Mouse (Mus musculus): ENCODE measurements around the gene Dnm3. TPM values are rescaled to one million over a fixed set of nuclear protein-coding genes. Genes with fewer than 3 reads are reported as not detected.

Gene Dnm3
- polyA plus RNA-seq, 1 experiment = 3.0 TPM

DNA sequence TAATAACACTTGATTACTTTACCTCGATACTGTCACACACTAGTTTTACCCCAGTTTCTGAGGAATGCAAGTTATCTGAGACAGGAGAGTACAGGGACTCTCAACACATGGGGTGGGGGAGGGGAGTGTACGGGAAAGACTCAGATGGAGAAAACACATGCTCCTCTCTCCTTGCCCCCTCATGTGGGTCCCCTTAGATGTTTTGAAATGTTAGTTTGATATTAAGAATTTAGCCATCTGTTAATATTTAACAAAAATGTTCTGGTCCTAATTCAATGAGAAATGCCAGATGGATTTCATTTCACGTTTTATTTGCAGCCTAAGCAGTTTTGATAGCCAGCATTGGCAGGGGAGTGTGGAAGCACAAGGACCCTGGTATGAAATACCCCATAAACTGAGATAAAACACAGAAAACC, 343.2 kb downstream of the Dnm3 start:
- Histone ChIP-seq H3K79me2 (ENCODE audit: control insufficient read depth, insufficient read depth) (no peaks in the 10 kb centered on the region), H3K27me3 (ENCODE audit: control insufficient read depth, insufficient read depth, insufficient read length) (no peaks in the 10 kb centered on the region), H3ac (ENCODE audit: control insufficient read depth, insufficient read length) (no peak overlapping the region), H3K36me3 (ENCODE audit: control insufficient read depth, insufficient read depth) (no peaks in the 10 kb centered on the region), H3K4me3 (no peak overlapping the region), H3K4me2 (ENCODE audit: low read depth) (no peak overlapping the region)
- no peak for TF ChIP-seq TCF12 (IDR thresholded peaks at IDR 0.05; ENCODE audit: insufficient read depth, poor library complexity, severe bottlenecking)
- TF ChIP-seq USF1 (IDR thresholded peaks at IDR 0.05; ENCODE audit: low read depth) = no peak
- no peak for TF ChIP-seq MYOD1 (IDR thresholded peaks at IDR 0.05; ENCODE audit: control insufficient read depth in 1 of 3, insufficient read length in 2 of 3, low read depth in 2 of 3)
- TF ChIP-seq CEBPB (IDR thresholded peaks at IDR 0.05; ENCODE audit: insufficient read depth, poor library complexity, severe bottlenecking) = no peak
- TF ChIP-seq MYOG (IDR thresholded peaks at IDR 0.05; ENCODE audit: control insufficient read depth in 1 of 3, insufficient read depth in 1 of 3, insufficient read length in 2 of 3, low read depth in 2 of 3) = no peak
- no peak for TF ChIP-seq SRF (IDR thresholded peaks at IDR 0.05; ENCODE audit: control insufficient read depth, insufficient read length, low read depth)
- TF ChIP-seq TCF3 (IDR thresholded peaks at IDR 0.05; ENCODE audit: insufficient read length, low read depth) = no peak
- TF ChIP-seq REST (IDR thresholded peaks at IDR 0.05; ENCODE audit: insufficient read depth, insufficient read length) = no peak
- no peak for TF ChIP-seq POLR2A (IDR thresholded peaks at IDR 0.05; ENCODE audit: insufficient read length, low read depth)
- TF ChIP-seq POLR2AphosphoS2 (IDR thresholded peaks at IDR 0.05; ENCODE audit: insufficient read length, low read depth) = no peak

DNA sequence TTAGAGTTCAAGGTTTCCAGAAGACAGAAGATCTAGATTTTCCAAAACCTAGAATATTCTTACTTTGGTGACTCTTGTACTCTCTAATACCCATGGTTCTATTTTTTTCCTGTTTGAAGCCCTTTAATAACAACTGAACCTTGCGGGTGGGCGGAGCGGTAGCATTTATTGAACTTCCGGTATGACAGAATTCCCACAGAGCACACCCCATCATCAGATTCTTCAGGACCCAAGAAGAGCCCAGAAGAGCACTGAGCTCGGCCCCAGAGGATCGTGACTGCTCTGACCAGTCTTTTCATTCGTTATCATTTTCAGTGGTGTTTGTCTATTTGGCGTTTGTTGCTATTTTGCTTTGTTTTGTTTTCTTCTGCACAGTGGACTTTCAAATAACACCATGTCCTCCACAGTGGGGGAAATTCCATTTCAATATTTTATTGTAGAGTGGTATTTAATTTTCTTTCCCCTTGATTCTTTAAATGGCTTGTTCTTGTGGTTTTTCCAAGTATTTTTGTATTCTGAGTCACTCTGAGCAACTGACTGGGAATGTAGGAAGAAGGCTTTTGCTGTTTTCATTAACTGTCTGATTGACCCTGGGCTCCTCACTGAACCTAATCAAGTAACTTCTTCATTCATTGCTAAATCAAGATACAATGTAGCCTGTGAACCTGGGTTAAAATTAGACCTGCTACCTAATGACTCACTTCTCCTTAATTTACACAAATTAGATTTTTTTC, 344.8 kb downstream of the Dnm3 start:
- no peaks in the 10 kb centered on the region for H3K36me3 ChIP-seq (ENCODE audit: control insufficient read depth, insufficient read depth)
- H3ac ChIP-seq (ENCODE audit: control insufficient read depth, insufficient read length) = no peak overlapping the region
- no peak for TF ChIP-seq E2F4 (IDR thresholded peaks at IDR 0.05; ENCODE audit: insufficient read depth)
- no peak for TF ChIP-seq MYOG (IDR thresholded peaks at IDR 0.05; ENCODE audit: control insufficient read depth in 1 of 3, insufficient read depth in 1 of 3, insufficient read length in 2 of 3, low read depth in 2 of 3)
- TF ChIP-seq POLR2A (IDR thresholded peaks at IDR 0.05; ENCODE audit: insufficient read length, low read depth) = no peak
- no peak for TF ChIP-seq TCF12 (IDR thresholded peaks at IDR 0.05; ENCODE audit: insufficient read depth, poor library complexity, severe bottlenecking)
- no peak for TF ChIP-seq MAX (IDR thresholded peaks at IDR 0.05; ENCODE audit: low read depth)
- TF ChIP-seq USF1 (IDR thresholded peaks at IDR 0.05; ENCODE audit: low read depth) = no peak
- no peak for TF ChIP-seq MYOD1 (IDR thresholded peaks at IDR 0.05; ENCODE audit: control insufficient read depth in 1 of 3, insufficient read length in 2 of 3, low read depth in 2 of 3)
- TF ChIP-seq TCF3 (IDR thresholded peaks at IDR 0.05; ENCODE audit: insufficient read length, low read depth) = no peak
- no peak for TF ChIP-seq SRF (IDR thresholded peaks at IDR 0.05; ENCODE audit: control insufficient read depth, insufficient read length, low read depth)
- TF ChIP-seq REST (IDR thresholded peaks at IDR 0.05; ENCODE audit: insufficient read depth, insufficient read length) = no peak
- TF ChIP-seq CEBPB (IDR thresholded peaks at IDR 0.05; ENCODE audit: insufficient read depth, poor library complexity, severe bottlenecking) = no peak
- TF ChIP-seq POLR2AphosphoS2 (IDR thresholded peaks at IDR 0.05; ENCODE audit: insufficient read length, low read depth) = no peak
- peak overlapping the region; percentile 79 for H3K4me2 ChIP-seq (ENCODE audit: low read depth)
- no peaks in the 10 kb centered on the region for H3K27me3 ChIP-seq (ENCODE audit: control insufficient read depth, insufficient read depth, insufficient read length)
- H3K4me3 ChIP-seq = peak overlapping the region; percentile 7
- H3K79me2 ChIP-seq (ENCODE audit: control insufficient read depth, insufficient read depth) = no peaks in the 10 kb centered on the region

DNA sequence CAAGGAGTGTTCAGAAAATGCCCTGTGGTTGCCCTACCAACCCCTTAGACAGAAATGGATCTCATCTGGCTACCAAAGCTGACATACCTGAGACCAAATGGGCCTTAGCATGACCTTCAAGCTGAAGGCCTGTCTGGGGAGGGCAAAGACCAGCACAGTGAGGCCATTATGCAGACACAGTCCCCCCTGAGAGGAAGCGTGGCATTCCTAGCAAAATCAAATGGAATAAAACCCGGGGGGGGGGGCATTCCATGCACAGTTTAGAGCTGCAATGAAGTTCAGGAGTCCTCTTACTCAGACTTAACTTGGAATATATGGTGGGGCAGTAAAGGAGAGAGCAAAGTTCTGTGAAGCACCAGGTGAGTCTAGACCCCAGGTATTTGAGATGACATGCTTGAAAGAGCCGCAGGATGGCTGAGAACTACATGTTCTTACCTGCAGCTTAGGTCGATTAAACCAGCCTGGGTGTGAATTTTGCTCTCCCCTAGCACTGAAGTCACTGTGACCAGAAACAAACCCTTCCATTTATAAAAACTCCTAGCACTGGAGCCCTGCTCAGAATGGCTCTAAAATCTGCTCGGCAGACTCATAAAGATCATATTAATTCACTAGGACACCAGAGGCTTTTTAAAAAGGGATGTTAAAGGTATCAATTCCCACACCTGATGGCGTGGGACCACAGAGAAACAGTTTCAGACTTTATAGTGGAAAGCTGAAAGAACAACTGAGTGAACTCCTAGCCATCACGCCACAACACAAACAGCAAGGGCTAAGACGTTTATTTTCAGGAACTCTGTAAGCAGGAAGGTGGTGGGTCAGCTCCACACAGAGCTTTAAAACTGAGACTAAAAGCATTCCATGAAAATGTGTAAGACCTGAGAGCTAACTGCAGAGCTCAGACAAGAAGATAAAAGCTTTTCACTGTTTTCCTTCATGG, 350.7 kb downstream of the Dnm3 start:
- Histone ChIP-seq H3K79me2 (ENCODE audit: control insufficient read depth, insufficient read depth) (no peaks in the 10 kb centered on the region), H3K4me2 (ENCODE audit: low read depth) (no peak overlapping the region), H3ac (ENCODE audit: control insufficient read depth, insufficient read length) (no peak overlapping the region), H3K36me3 (ENCODE audit: control insufficient read depth, insufficient read depth) (no peaks in the 10 kb centered on the region), H3K27me3 (ENCODE audit: control insufficient read depth, insufficient read depth, insufficient read length) (no peaks in the 10 kb centered on the region), H3K4me3 (no peak overlapping the region)
- TF ChIP-seq REST (IDR thresholded peaks at IDR 0.05; ENCODE audit: insufficient read depth, insufficient read length) (no peak), USF1 (IDR thresholded peaks at IDR 0.05; ENCODE audit: low read depth) (no peak), TCF3 (IDR thresholded peaks at IDR 0.05; ENCODE audit: insufficient read length, low read depth) (no peak), E2F4 (IDR thresholded peaks at IDR 0.05; ENCODE audit: insufficient read depth) (no peak), CEBPB (IDR thresholded peaks at IDR 0.05; ENCODE audit: insufficient read depth, poor library complexity, severe bottlenecking) (no peak), MAX (IDR thresholded peaks at IDR 0.05; ENCODE audit: low read depth) (no peak), SRF (IDR thresholded peaks at IDR 0.05; ENCODE audit: control insufficient read depth, insufficient read length, low read depth) (no peak), TCF12 (IDR thresholded peaks at IDR 0.05; ENCODE audit: insufficient read depth, poor library complexity, severe bottlenecking) (no peak), MYOG (IDR thresholded peaks at IDR 0.05; ENCODE audit: control insufficient read depth in 1 of 3, insufficient read depth in 1 of 3, insufficient read length in 2 of 3, low read depth in 2 of 3) (no peak), MYOD1 (IDR thresholded peaks at IDR 0.05; ENCODE audit: control insufficient read depth in 1 of 3, insufficient read length in 2 of 3, low read depth in 2 of 3) (no peak), POLR2AphosphoS2 (IDR thresholded peaks at IDR 0.05; ENCODE audit: insufficient read length, low read depth) (no peak), POLR2A (IDR thresholded peaks at IDR 0.05; ENCODE audit: insufficient read length, low read depth) (no peak)

- Histone ChIP-seq H3K79me2 (ENCODE audit: control insufficient read depth, insufficient read depth) (no peaks in the 10 kb centered on the region), H3K4me2 (ENCODE audit: low read depth) (no peak overlapping the region), H3K4me3 (no peak overlapping the region), H3K36me3 (ENCODE audit: control insufficient read depth, insufficient read depth) (no peaks in the 10 kb centered on the region), H3ac (ENCODE audit: control insufficient read depth, insufficient read length) (no peak overlapping the region), H3K27me3 (ENCODE audit: control insufficient read depth, insufficient read depth, insufficient read length) (no peaks in the 10 kb centered on the region)
- TF ChIP-seq MYOD1 (IDR thresholded peaks at IDR 0.05; ENCODE audit: control insufficient read depth in 1 of 3, insufficient read length in 2 of 3, low read depth in 2 of 3) (no peak), CEBPB (IDR thresholded peaks at IDR 0.05; ENCODE audit: insufficient read depth, poor library complexity, severe bottlenecking) (no peak), REST (IDR thresholded peaks at IDR 0.05; ENCODE audit: insufficient read depth, insufficient read length) (no peak), MAX (IDR thresholded peaks at IDR 0.05; ENCODE audit: low read depth) (no peak), E2F4 (IDR thresholded peaks at IDR 0.05; ENCODE audit: insufficient read depth) (no peak), MYOG (IDR thresholded peaks at IDR 0.05; ENCODE audit: control insufficient read depth in 1 of 3, insufficient read depth in 1 of 3, insufficient read length in 2 of 3, low read depth in 2 of 3) (no peak), USF1 (IDR thresholded peaks at IDR 0.05; ENCODE audit: low read depth) (no peak), TCF3 (IDR thresholded peaks at IDR 0.05; ENCODE audit: insufficient read length, low read depth) (no peak), POLR2A (IDR thresholded peaks at IDR 0.05; ENCODE audit: insufficient read length, low read depth) (no peak), POLR2AphosphoS2 (IDR thresholded peaks at IDR 0.05; ENCODE audit: insufficient read length, low read depth) (no peak), SRF (IDR thresholded peaks at IDR 0.05; ENCODE audit: control insufficient read depth, insufficient read length, low read depth) (no peak)
Measured at GRCm38 (mm10) chr1:162124396-162124795, 353.4 kb downstream of the Dnm3 start.
